Mouse (Mus musculus) T-helper 1 cell (primary cell): ENCODE measurements at regions not wholly inside any gene's neighbourhood (a gene's known extent, or its start where the extent isn't known, plus 50 kb on each side); places are given as distances from the start of the nearest gene placed in this dataset.

Experiments
- in situ Hi-C: fragments of 300-600 bp; cut with MboI, MseI; formaldehyde crosslinking; loops from one replicate; pipeline ENCODE4 v1.15.1; 2025; ENCODE audit warnings: high pct_unique_total_duplicates

DNA sequence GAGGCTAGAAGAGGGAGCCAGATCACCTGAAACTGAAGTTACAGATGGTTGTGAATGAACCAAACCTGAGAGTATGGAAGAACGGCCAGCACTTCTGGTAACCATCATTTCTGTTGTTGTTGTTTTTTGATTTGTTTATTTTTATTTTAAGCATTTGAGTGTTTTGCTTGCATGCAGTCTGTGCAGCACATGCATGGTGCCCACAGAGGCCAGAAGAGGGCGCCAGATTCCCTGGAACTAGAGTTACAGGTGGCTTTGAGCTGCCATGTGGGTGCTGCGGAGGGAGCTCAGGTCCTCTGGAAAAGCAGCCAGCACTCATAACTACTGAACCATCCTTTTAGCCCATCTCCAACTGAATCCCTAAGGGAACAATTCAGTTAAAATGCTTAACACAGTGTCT is 159.7 kb downstream of the Gpat3 start:
- in situ Hi-C loops = no loop called here

DNA sequence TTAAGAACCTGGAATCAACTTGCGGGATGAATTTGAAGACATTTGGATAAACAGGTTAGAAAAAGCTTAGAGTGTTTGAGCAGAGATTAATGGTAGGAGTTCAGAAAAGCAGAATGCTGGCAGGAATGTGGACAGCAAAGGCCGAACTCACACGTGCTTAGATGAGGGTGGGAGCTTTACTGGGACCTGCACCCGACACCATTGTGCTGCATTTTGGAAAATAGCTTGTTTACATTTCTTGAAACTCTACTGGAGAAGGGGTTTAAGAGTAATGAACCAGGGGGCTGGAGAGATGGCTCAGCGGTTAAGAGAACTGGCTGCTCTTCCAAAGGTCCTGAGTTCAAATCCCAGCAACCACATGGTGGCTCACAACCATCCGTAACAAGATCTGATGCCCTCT is 154.9 kb downstream of the Gpat3 start:
- in situ Hi-C loops = no loop called here

DNA sequence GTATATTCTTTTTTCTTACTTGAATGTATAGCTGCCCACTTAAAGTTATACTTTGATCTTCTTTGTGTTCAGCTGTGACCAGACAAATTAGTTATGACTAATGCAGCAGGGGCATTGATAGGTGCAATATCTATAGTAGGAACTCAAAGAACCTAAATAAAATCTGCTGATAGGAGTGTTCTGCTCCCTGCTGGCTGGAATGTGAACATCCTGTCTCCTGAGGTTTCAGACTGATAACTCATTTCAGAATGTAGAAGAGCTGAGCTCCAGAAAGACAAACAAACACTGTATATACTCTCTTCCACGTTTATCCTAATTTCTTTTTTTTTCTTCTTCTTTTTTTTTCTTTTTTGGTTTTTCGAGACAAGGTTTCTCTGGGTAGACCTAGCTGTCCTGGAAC is 146.9 kb downstream of the Gpat3 start:
- in situ Hi-C loops = loop anchor here (5.0 kb wide), 1 partner anchor 675 kb away; no protein-coding TSS in a partner anchor

DNA sequence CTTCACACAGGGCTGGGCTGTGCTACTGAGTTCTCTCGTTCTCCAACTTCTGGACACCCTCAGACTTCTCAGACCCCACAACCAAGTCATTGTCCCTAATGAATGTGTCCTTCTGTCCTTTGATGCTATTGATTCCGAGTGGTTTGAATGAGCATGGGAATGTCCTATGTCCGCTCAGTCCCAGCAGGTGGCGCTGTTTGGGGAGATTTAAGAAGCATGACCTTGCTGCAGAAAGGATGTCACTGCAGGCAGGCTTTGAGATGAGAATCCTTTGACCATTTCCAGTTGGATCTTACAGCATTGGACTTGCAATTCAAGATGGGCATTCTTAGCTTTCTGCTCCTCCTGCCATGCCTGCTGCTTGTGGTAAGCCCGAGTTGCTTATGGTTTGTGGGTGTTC is 146.1 kb downstream of the Gpat3 start:
- in situ Hi-C loops = loop anchor here (5.0 kb wide), 1 partner anchor 676 kb away; no protein-coding TSS in a partner anchor

DNA sequence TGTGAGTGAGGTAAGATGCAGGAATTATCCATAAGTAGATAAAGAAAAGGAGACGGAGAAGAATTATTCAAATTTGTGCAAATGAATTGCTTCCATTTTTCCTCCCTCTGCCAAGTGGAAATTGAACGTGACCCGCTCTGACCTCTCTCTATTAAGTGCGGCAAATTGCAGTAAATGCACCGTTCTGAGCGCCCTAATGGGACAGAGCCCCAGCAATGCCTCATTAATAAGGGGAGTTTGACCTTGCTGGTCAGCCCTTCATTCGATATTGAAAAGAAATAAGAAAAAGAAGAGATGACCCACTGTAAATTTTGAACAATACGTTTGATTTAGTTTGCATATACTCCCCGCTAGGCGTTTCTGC is 137.0 kb downstream of the Gpat3 start:
- in situ Hi-C loops = no loop called here

DNA sequence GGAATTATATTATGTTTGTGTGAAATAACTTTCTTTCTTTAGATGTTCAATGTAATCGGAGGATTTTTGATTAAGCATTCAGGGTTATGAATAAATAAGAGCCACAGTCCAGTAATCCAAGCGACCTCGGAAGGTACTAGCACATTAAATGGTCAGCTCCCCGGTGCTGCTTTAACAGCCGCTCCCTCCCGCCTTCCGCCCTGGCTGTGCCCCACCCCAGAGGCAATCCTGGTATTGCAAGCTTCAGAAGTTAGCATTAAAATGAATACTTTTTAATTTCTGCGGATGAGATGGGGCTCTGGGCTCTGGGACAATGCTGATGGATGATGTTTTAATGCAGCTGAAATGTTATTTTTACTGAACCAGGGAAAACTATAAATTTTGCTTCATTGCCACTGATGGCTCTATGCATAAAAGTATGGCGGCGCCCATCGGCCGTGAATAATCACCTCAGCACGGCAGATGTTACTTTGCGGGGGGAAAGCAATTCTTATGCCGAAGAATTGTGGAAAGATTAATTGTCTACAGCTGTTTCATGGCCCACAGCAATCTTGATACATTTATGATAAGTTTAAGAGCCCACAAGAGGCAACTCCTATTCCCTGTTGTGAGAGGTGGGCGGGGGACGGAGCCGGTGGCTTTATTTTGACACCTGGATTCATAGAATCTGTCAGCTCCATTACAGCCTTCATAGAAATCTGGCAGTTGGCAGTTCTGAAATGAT is 136.5 kb downstream of the Gpat3 start:
- in situ Hi-C loops = no loop called here

DNA sequence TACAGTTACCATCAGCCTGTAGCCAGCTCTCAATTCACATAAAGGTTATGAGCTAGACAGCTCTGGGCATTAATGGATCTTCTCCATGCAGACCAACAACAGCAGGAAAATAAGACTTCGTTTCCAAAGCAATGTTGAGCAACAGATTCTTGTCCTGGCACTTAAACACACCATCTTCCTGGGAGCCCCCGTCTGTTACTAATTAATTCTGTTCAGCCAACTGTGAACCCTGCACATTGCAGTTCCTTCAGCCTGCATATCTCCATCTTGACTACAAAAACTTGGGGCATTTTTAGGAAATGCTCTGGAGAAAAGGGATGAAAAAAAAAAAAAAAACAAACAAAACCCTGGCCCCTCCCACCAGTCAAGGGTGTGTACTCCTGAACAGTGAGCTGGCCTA is 131.2 kb downstream of the Gpat3 start:
- in situ Hi-C loops = no loop called here

DNA sequence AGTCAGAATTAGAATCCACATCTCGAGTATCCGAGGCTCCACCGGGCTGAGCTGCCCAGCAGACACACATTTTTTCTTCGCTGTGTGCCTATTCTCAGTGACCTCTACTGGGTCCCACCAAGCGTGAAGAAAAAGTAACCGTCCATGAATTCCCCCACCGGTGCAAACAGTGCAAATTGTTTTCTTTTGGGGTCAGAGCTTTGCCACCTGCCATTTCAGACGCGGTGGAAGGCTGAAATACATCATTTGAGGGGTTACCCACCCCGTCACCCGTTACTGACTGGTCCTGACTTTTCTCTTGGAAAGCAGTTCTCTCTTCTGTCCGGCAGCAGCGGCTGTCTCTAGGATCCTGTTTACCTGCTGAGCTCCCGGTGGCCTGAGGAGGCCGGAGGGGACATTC is 105.7 kb downstream of the Gpat3 start:
- in situ Hi-C loops = no loop called here
